Mouse (Mus musculus) C2C12 (cell line): ENCODE measurements around the gene Uevld. TPM values are rescaled to one million over a fixed set of nuclear protein-coding genes. Genes with fewer than 3 reads are reported as not detected.

Source experiments
- H3K27me3 ChIP-seq: one replicate; pipeline ENCODE4 v1.6.1; 2011; ENCODE audit not compliant: control insufficient read depth, insufficient read depth, insufficient read length
- H3K36me3 ChIP-seq: one replicate; pipeline ENCODE4 v1.6.1; 2011; ENCODE audit not compliant: control insufficient read depth, insufficient read depth
- H3K4me3 ChIP-seq: one replicate; pipeline ENCODE4 v1.5.1; 2011; ENCODE audit warnings: mild to moderate bottlenecking, control low read depth; ENCODE audit not compliant: poor library complexity, insufficient read depth, severe bottlenecking
- H3K79me2 ChIP-seq: one replicate; pipeline ENCODE4 v1.6.1; 2011; ENCODE audit not compliant: control insufficient read depth, insufficient read depth
- H3K79me3 ChIP-seq: one replicate; pipeline ENCODE4 v1.6.1; 2011; ENCODE audit warnings: low read depth, control low read depth
- H3ac ChIP-seq: one replicate; pipeline ENCODE3; 2011; ENCODE audit warnings: low read depth; ENCODE audit not compliant: control insufficient read depth, insufficient read length
- CEBPB ChIP-seq: IDR thresholded peaks from one replicate; pipeline ENCODE4 v1.6.1; 2011; ENCODE audit warnings: low read depth, mild to moderate bottlenecking, control low read depth, moderate library complexity
- CTCF ChIP-seq: IDR thresholded peaks from one replicate; pipeline ENCODE4 v1.5.1; 2011; ENCODE audit not compliant: control insufficient read depth, insufficient read depth, insufficient read length
- FOSL1 ChIP-seq: IDR thresholded peaks from one replicate; pipeline ENCODE4 v1.8.0; 2011; ENCODE audit warnings: mild to moderate bottlenecking, low read length; ENCODE audit not compliant: poor library complexity, insufficient read depth, severe bottlenecking
- MAX ChIP-seq: IDR thresholded peaks from one replicate; pipeline ENCODE4 v1.6.1; 2011; ENCODE audit warnings: mild to moderate bottlenecking, control low read depth
- MYOD1 ChIP-seq: IDR thresholded peaks from one replicate; pipeline ENCODE4 v1.6.1; 2011; ENCODE audit warnings: low read depth; ENCODE audit not compliant: control insufficient read depth, insufficient read length
- MYOG ChIP-seq: IDR thresholded peaks from one replicate; pipeline ENCODE4 v1.6.1; 2011; ENCODE audit not compliant: control insufficient read depth, insufficient read length; ENCODE audit errors: extremely low read depth
- USF1 ChIP-seq: IDR thresholded peaks from one replicate; pipeline ENCODE4 v1.6.1; 2011; ENCODE audit warnings: low read depth, mild to moderate bottlenecking, control low read depth, moderate library complexity
- long read RNA-seq, 2 experiments: library from polyadenylated mRNA; unstranded; transcript quantifications; one replicate each; pipeline ENCODE4 v2.0.0; 2019 to 2020
- polyA plus RNA-seq: library from polyadenylated mRNA; unstranded; fragments of >200 nt; fragmentation: generic; extraction: Trizol; gene quantifications from one replicate; pipeline ENCODE4 v1.2.1, GENCODE M21; 2012; ENCODE audit warnings: missing spikeins

Uevld gene
- polyA plus RNA-seq: 5.0 TPM
- long read RNA-seq, experiment 1, full-length matches to known transcripts: 1 of 6 reads
- long read RNA-seq, experiment 1, partial matches to known transcripts: 1 of 6 reads
- long read RNA-seq, experiment 1, other reads (novel, unspliced or antisense): 4 of 6 reads
- long read RNA-seq, experiment 2, full-length matches to known transcripts: 63 of 68 reads
- long read RNA-seq, experiment 2, partial matches to known transcripts: 0 of 68 reads
- long read RNA-seq, experiment 2, other reads (novel, unspliced or antisense): 5 of 68 reads

DNA sequence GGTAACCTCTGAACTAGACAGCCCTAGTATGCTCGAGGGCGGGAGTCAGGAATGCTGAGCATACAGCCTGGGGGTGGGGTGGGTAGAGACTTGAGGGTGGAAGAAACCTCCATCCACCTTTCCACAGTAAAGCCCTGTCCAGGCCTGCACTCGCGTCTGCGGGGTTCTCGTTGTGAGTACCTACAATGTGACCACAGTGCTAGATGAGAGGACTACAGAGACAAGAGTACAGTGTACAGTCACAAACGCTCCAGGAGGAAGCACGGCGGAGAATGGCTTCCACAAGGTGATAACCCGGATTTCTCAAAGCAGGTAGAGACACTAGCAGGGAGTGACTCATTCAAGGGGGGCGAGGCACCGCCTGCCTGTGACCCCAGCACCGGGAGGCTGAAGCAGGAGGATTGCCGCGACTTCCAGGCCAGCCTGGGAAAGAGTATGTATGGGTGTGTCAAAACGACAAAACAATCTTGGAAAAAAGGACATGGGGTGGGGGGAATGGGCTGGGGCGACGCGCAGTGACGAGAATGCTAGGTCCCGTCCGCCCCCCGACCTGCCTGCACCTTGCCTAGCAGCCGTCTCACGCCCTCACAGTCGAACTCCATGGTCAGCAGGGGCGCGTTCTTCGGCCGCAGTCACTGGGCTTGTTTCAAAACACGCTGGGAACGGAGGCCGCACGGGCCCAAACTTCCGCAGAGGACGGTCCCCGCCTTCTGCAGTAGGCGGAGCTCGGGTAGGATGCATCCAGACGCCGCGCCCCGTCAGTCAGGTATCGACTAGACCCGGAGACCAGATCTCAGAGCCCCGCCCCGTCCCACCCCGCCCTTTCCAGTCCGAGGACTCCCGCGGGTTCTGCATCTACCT, at the start of gene Uevld:
Gene Uevld, minus strand, starts transcription at position 697 of the 861 bp plus-strand sequence.
- peak; percentile 10 for TF ChIP-seq CEBPB
- TF ChIP-seq CTCF: no peak
- no peak for TF ChIP-seq MYOG

DNA sequence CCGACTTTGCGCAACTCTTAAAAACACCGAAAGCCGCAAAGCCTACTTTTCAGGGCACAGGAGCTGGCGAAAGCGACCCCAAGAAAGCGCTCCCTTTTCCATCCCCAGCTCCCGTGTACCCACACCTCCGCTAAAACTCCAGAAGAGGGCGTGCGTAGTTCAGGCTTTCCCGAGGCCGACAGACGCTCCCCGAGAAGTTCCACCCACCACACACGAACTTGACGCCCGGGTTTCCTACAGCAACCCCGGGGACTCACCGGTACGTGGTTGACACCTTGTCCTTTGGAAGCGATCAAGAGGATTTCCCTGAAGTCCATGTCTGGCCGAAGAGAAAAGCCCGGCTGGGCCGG, 49.5 kb upstream of the Uevld start:
- Histone ChIP-seq H3K79me2 (peaks cover 51% of the 10 kb centered on the region), H3K4me3 (peak overlapping the region; percentile 66), H3K79me3 (peaks cover 46% of the 10 kb centered on the region), H3ac (peak overlapping the region; percentile 68), H3K27me3 (no peaks in the 10 kb centered on the region), H3K36me3 (no peaks in the 10 kb centered on the region)
- TF ChIP-seq CTCF (peak; percentile 46), MYOG (no peak), CEBPB (no peak), MAX (no peak), MYOD1 (no peak)

More for the DNA sequence above, at the start of gene Uevld:
- H3K27me3 ChIP-seq: no peaks in the 10 kb centered on the region
- H3K4me3 ChIP-seq: peak within 1 kb of the TSS; percentile 69
- no peaks in the 10 kb centered on the region for H3K79me3 ChIP-seq
- peak within 1 kb of the TSS; percentile 79 for H3ac ChIP-seq
- peaks cover 12% of the 10 kb centered on the region for H3K36me3 ChIP-seq
- peaks cover 16% of the 10 kb centered on the region for H3K79me2 ChIP-seq

- Histone ChIP-seq H3K27me3 (no peaks in the 10 kb centered on the region), H3K79me3 (peaks cover 49% of the 10 kb centered on the region), H3K79me2 (peaks cover 57% of the 10 kb centered on the region), H3K4me3 (peak overlapping the region; percentile 66), H3ac (peak overlapping the region; percentile 68), H3K36me3 (no peaks in the 10 kb centered on the region)
- no peak for TF ChIP-seq USF1
Measured at GRCm38 (mm10) chr7:47007109-47007780, 48.9 kb upstream of the Uevld start.

GRCm38 (mm10) chr7:47003411-47004115, 45.2 kb upstream of the Uevld start:
- H3K4me3 ChIP-seq: no peak overlapping the region
- H3K27me3 ChIP-seq: no peaks in the 10 kb centered on the region
- H3K36me3 ChIP-seq: peaks cover 9% of the 10 kb centered on the region
- H3K79me2 ChIP-seq: peaks cover 89% of the 10 kb centered on the region
- TF ChIP-seq USF1: no peak
- no peak for TF ChIP-seq MYOD1
- TF ChIP-seq CTCF: no peak
- no peak for TF ChIP-seq MAX
- no peak for TF ChIP-seq CEBPB
- TF ChIP-seq FOSL1: no peak
- H3K79me3 ChIP-seq: peaks cover 60% of the 10 kb centered on the region
- no peak overlapping the region for H3ac ChIP-seq

DNA sequence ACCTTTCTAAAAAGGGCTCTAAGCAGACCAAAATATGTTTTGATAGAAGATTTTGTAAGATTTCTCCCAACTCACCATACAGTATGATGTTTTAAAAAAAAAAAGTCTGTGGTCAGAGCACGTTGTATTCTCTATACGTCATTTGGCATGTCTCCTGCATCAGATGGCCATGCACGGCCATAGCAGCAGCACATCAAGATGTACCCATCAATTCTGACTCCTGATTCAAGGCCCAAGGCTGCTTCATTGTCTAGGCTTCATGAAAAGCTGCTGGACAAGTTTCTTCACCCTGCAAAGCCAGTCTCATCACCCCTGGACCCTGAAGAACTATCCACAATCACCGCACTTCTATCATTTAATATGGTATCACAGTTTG, 43.6 kb upstream of the Uevld start:
- no peak for TF ChIP-seq MYOG
- no peak for TF ChIP-seq USF1
- TF ChIP-seq MYOD1: no peak
- no peak for TF ChIP-seq CEBPB
- no peak for TF ChIP-seq CTCF
- TF ChIP-seq MAX: no peak
- TF ChIP-seq FOSL1: no peak
- no peak overlapping the region for H3ac ChIP-seq

More for the DNA sequence above, 43.6 kb upstream of the Uevld start:
- Histone ChIP-seq H3K36me3 (peaks cover 22% of the 10 kb centered on the region), H3K4me3 (no peak overlapping the region), H3K79me2 (peaks cover 88% of the 10 kb centered on the region), H3K79me3 (peaks cover 54% of the 10 kb centered on the region), H3K27me3 (no peaks in the 10 kb centered on the region)
